Mouse (Mus musculus) CD8-positive naive resting alpha-beta T cell, adult 2 months (primary cell): ENCODE measurements around the gene Birc5.
"Not testable (repeated sequence)": the region's sequence is repeated elsewhere in the genome, so short reads cannot be mapped to it uniquely, and the experiment has no call there.

Experiments used
- DNase-seq, 2 experiments: peaks; one replicate each; pipeline ENCODE4 v3.0.0; 2022; ENCODE audit warnings: low read depth in 2 of 2, low spot score in 2 of 2

The Birc5 gene

DNA sequence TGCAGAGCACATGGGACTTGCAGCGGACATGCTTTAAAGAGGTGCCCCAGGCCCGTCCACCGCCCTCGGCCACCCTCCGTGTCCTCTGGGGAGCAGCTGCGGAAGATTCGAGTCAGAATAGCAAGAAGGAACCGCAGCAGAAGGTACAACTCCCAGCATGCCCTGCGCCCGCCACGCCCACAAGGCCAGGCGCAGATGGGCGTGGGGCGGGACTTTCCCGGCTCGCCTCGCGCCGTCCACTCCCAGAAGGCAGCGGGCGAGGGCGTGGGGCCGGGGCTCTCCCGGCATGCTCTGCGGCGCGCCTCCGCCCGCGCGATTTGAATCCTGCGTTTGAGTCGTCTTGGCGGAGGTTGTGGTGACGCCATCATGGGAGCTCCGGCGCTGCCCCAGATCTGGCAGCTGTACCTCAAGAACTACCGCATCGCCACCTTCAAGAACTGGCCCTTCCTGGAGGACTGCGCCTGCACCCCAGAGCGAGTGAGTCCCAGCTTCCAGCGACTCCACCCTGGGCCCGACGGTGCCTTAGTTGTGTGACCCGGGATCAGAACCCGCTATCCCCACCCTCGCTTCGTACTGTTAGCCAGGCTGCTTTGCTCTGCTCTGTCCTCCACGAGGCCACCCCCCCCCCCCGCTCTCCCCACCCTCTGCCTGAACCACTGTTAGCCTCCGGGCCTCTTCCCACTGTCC, at the start of gene Birc5:
TSS of gene Birc5 (plus strand) at position 267 of the 687 bp plus-strand sequence.
- DNase-seq, result peak; percentile 94 to 97

DNA sequence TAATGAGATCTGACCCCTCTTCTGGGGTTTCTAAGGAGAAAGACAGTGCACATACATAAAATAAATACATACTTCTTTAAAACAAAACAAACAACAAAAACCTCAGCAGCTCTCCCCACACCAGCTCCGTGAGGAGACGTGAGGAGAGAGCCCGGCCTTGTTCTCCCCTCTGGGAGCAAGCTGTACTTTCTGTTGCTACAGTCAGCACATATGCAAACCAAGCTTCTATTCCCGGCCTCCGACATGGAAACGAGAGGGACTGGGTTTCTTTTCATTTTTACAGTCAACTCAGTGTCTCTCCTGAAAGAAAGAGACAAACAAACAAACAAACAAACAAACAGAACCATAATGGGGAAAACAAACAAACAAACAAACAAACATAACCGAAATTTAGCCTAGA, 49.0 kb upstream of the Birc5 start:
- no peak for DNase-seq

DNA sequence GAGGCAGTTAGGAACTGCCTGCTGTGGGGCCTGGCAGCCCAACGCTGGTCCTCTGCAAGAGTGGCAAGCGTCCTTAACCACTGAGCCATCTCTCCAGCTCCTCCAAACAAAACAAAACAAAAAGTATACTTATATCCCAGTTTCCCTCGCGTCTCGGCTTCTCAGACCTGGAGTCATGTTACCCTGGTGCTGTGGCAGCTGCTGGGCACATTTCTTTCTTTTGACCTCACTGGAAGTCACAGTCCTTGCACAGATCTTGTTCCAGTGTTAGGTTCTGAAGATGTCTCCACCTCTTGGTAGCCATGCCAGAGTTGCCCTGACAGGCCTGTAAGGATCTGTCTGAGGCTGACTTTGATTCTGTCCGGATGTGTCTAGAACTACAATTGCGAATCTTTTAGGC, 47.4 kb upstream of the Birc5 start:
- no peak for DNase-seq

DNA sequence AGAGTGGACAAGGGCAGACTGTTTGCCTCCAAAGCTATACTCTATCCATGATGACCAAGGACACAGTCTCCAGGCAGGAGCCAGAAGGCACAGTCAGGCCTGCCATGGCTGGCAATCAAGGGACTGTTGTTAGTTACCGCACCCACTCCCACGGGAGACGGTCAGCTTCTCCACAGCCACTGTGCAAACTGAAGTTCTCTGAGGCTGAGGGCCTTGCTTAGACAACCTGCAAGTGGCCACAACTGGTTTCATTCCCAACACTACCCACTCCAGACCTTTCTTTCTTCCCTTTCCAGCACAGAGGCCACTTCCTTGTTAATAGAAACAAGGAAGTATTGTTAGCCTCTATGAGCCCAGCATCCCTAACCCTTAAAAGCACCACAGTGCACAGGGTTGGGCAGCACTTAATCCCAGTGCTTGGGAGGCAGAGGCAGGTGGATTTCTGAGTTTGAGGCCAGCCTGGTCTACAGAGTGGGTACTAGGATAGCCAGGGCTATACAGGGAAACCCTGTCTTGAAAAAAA, 45.8 kb upstream of the Birc5 start:
- DNase-seq, result no peak

DNA sequence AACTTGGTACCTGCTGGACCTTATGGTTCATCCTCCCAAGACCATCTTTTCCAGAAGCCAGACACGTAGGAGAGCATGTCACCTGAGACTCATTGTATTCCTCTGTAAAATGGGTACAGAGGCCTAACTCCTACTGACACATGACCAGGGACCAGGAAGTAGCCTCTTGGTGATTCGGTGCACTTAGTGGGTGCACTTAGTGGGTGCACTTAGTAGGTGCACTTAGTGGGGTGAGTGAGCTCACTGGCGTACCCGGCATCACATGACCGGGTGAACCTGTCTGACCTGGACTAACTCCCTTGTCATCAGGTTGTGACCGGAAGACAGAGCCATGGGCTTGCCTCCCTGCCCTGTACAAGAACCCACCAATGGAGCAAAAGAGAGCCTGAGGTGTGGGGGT, 42.3 kb upstream of the Birc5 start:
- DNase-seq, result no peak

DNA sequence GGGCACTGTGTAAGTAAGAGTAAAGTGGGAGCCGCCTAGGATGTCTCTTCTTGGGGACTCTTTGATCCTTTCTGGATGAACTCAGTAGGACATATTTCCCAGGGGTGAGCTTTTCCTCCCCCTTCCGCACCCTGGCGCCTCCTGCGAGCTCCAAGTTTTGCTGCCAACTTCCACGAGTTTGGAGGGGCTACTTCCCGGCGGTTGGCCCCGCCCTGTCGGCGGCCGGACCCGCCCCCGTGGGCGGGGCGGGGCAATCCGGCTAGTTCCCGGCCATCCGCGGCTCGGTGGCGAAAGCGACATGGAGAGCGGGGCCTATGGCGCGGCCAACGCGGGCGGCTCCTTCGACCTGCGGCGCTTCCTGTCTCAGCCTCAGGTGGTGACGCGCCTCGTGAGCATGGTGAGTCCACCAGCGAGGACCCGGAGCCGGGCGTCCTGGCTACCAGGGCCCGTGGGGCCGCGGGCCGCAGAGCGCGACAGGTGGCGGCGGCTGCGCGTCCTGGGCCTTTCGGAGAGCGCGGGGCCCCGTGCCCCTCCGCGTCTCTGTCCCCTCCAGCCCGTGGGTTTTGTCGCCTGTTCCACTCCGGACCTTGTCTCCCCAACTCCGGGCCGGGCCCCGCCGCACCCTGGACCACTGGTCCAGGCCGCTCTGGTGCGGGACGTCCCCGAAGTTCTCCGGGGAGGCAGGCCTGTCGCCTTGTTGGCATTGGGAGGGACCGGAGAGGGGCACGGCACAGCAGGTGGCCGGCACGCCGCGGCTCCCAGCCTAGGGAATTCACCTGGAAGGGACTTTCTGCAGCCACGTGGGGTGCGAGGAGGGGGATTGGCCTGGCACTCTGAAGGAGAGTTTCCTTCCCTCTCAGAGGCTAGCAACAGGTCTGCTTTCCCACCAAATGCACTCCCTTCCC, 39.4 kb upstream of the Birc5 start, which contains the start of the genes Gm20708 and Syngr2:
TSS of gene Gm20708 (plus strand) at position 262 of the 905 bp plus-strand sequence.
TSS of gene Syngr2 (plus strand) at position 262 of the 905 bp plus-strand sequence.
- DNase-seq, result peak; percentile 32 to 44

DNA sequence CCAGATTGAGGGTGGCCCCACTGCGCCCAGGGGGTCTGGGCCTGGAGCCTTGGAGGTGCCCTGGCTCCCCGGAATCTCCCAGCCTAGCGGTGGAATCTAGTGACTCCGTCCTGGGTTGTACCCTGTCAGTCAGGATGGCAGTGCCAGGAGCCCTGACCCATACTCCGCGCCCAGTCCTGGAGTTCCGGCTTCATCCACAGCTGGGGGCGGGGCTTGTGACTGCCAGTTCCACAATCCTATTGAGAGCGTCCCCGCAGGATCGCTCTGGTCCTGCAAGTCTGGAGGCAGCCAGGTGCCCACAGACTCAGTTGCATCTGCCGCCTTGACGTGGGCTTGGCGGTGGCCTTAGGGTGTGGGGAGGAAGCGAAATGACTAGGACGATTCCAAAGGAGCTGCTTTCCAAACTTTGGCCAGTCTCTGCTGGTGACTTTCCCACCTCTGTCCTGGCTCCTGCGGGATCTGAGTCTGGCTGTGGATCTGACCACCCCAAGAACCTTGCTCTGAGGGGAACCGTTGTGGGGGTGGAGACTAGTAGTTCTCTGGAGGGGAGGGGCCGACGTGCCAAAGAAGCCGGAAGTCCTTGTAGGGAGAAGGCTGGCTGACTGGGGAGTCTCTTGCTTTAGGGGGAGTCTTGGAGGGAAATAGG, 38.5 kb upstream of the Birc5 start:
- peak; percentile 54 to 76 for DNase-seq

DNA sequence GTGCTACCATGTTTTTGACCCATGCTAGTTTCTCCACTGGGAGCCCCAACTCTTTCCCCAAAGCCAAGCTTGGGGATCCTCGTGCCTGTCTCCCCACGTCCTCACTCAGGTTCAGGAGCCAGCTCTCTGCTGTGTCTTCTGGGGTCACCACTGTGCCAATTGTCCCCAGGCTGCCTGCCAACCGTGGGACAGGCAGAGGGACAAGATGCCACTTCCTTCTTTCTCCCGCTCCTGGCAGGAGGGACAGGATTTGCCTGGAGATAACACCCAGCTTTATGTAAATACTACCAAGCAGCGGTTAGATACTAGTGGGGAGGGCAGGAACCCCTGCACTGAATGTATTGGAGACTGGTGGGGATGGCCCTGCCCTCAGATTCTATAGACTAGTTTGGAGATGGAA, 35.2 kb upstream of the Birc5 start:
- no peak for DNase-seq

DNA sequence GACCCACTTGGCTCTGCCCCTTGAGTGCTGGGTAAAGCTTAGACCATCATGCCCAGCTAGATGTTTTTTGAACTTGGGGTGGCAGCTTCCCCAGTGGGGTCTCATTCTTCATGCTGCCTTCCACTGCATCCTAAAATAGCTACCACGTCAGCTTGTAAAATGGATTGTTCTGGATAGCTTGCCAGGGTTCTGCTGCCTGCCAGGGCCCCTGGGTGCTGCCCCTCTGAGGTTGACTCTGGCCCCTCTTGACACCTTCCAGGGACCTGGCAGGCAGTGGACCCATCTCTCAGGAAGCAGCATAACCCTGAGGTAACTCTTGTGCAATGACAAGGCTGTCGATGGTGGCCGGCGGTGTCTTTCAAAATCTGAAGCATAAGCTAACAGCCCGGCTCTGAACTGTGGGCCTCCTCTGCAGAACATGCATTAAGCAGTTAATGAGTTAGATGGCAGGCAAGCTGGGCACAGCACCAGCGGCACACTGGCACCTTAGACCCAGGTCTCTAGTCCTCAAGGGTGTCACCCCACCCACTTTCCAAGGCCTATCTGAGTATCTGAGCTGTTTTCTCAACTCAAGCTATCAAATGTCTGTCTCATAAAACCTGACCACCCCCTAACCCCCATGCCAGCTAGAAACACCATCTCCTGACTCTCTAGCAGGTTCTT, 34.2 kb upstream of the Birc5 start:
- DNase-seq, result no peak

DNA sequence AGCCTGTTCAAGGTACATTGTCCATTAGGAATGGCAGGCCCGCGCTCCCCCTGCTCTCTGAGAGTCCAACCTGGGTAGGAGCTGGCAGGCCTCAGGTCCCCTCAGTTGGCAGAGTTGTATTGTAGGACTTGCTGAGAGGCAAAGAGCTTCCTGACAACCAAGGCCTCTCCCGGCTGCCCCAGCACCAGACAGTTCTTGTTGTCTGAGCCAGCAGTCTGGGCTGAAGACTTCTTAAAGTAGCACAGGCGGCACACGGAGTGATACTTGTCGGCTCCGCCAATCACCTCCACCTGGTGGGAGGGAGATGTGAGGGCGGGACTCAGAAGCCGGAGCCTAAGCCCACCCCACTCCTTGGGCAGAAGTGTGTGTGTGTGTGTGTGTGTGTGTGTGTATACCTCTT, 33.2 kb upstream of the Birc5 start:
- DNase-seq, result not testable (repeated sequence)

DNA sequence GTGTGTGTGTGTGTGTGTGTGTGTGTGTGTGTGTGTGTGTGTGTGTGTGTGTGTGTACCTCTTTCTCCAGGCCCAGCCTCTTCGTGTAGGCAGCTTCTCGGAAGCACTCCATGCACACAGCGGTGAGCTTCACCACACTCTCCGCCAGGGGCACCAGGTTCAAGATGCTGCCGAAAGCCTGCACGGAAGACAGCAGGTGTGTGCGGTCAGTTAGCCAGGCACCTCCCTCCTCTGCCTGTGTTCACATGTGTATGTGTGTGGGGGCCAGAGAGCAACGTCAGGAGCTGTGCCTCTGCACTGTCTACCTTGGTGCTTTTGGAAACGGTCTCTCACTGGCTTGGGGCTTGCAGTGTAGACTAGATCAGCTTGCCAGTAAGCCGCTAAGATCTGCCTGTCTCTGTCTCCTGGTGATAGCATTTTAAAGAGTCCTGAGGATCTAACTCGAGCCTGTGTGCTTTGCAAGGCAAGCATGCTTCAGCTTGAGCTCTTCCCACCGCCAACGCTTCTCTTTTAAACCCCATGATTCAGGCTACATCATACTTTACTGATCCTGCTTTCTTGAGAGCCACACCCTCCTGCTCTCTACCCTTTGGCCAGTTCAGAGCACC, 32.6 kb upstream of the Birc5 start:
- DNase-seq, result no peak

DNA sequence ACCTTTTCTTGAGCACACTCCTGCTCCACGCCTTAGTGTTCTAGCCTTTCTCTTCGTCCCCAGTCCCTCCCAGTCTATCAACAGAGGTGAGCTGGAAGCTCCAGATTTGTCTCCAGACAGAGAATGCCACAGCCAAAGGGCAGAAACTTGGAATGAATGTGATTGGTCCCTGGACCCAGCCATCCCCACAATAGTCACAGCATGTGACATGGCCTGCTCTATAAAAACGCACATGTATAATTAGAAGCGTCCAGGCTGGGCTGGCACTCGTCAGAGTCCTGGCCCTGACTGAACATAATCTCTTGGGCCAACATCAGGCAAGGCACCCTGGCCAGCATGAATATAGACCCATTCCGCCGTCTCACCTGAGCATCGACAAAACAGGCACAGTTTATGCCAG, 30.0 kb upstream of the Birc5 start:
- no peak for DNase-seq

DNA sequence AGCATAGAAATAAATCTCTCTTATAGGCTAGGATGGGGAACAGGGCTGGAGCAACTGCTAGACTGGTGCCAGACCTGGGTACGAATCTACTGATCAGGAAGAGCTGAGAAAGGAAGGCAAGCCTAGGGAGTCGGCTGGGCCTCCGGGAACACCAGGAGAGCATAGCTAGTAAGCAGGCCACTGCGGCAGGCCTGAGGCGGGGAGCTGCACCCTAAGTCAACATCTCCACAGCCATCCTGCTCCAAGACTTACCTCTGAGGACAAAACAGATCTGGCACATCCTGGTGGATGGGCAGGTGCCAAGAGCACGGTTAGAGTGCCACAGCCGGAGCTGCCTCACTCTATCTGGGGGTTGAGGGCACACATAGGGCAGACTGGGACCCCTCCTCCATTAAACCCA, 28.9 kb upstream of the Birc5 start:
- no peak for DNase-seq

DNA sequence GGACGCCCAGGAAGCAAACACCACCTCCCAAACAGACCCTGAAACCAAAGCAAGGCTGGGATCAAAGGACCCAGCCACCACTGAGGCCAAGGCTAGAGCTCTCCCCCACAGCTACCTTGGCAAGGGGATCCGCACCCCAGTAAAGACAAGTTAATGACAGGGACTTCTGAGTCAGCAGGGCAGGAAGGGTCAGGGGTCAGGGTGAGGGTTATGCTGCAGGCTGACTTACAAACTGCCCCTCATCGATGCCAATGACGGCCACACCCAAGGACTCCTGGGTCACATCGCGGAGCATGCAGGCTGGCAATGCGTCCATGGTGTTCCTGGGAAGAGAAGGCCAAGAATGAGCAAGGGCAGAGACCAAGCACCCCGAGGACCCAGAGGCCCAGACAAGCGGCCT, 27.2 kb upstream of the Birc5 start:
- no peak for DNase-seq

DNA sequence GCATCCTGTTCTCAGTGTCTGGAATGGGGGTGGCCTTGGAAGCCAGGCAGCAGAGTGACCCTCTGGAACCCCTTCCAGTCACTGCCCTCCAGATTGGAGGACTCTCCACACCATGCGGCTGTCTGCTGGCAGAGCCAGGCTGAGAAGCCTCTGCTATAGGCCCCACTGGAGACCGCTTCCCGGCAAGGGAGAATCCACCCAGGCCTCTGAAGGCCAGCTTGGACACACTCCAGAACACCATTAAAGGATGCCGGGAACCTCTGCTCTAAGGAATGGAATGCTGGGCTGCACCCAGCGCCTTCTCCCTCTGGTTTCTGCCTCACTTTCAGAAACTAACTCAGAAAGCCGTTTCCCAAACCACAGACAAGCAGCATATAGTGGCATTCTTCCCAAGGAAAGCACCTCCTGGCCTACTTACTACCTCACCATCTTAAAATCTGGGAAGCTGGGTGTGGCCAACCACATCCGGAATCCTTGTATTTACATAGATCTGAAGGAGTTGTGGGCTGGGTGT, 26.3 kb upstream of the Birc5 start:
- no peak for DNase-seq

DNA sequence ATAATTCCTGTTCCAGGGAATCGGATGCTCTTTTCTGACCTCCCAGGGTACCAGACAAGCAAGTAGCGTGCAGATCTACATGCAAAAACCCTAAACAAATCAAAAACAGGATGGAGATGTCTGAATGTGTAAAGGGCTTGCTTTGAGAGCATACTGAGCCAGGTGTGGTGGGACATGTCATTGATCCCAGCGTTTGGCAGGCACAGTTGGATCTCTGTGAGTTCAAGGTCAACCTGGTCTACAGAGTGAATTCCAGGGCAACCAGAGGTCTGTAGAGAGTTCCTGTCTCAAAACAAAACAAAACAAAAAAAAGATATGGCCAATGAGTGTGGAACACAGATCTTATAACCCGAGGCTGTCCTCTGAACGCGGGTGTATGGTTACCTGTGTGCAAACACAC, 25.6 kb upstream of the Birc5 start:
- DNase-seq, result no peak

DNA sequence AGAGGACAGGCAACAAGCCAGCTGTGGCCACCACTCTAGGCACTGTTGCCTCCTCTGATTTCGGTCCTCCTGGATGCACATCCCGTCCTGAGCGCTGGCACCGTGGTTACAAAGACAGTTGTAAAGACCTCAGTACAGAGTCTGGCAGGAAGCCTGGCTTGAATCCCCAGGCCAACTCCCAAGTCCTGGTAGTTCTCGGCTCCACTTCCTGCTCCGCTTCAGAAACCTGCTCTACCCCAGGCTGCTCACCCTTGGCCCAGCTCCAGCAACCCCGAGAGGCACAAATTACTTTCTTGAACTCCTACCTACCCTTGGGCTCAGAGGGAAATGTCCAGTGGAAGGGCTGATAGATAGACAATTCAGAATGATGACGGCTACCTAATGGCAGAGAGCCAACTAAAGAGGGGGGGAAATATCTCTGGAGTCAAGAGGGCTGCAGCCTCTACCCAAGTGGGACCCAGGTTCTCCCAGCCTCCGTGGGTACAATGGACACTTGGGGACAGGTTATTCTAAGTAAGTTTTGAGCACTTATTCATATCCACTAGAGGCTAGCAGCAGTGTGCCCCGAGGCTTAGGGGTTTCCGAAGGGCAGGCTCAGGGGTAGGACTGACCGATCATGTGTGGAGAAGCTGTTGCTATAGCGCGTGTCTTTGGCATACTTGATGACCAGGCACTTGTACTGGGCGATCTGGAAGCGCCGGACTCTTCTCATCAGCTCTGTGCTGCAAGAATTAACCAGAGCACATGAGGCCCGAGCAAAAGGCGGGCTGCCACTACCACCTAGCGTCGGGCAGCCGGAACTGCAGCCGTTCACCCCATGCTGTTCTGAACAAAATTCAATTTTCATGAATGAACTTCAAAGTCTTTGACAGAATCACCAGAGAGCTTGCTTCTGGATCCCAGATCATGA, 24.7 kb upstream of the Birc5 start:
- DNase-seq, result peak; percentile 72 to 83

DNA sequence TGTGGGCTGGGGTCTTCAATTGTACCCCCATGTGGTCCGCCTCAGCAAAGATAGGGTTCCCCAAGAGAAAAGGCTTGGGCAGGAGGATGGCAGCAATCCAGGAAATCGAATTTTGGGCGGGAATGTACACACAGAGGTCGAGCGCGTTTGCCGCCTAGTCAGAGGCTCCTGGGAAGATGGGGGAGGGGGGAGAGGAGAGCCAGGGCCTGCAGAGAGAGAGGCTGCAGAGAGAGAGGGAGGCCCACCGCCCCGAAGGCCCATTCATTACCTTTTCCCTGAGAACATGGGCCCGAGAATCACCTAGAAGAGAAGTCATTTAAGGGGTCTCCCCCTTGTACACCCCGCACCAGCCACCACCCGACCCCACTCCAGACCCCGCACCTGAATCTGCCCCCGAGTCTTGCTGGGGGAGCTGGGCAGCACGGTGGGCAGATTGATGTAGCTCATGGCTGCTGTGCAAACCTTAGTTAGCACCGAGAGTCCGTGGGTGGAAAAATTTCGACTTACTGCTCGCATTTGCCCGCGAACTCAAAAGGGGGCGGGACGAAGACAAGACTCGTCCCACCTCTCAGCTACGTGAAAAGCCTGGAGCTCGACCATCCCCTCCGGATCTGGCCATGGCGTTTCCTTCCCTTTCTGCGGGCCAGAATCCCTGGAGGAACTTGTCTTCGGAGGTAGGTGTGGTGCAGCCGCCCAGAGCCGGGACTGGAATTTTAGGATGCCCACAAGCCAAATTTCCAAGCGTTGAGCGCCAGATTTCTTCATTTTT, 23.5 kb upstream of the Birc5 start, which contains the start of the genes Afmid and Tk1:
TSS of gene Afmid (plus strand) at position 592 of the 769 bp plus-strand sequence.
TSS of gene Tk1 (minus strand) at position 760 of the 769 bp plus-strand sequence.
- DNase-seq, result no peak
